10 mouse cellular contexts compared by ENCODE assay signal in the genomic region with DNA sequence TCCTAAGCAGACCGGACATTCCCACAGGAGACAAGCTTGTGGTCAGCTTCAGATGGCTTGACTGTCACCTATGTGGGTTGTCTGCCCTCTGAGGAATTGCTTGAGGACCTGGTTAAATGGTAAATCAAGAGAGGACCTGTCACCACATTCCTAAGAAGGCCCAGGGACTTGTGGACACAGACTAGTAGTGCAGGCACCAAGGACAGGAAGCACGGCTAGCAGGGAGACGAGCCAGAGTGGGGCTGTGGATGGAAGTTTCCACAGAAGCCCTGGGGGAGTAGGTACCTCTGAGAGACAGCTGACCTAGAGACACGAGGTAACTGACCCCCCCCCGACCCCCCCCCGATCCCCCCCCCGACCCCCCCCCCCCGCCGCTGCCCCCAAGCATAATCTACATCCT. TPM values are rescaled to one million over a fixed set of nuclear protein-coding genes. Genes with fewer than 3 reads are reported as not detected.
A peak's percentile ranks its signal among the peaks of the same experiment; 100 is the strongest.
DNase-seq lines count a peak whose midpoint lies in the region; ATAC-seq and TF ChIP-seq lines count a peak whose summit lies in the region.
"Had no signal": no experiment of that assay in that cellular context is flagged by ENCODE, and none has a peak within 500 bp of the region (broad histone marks: within the 10 kb centered on the region; RNA-seq: fewer than 3 reads in every experiment).

No protein-coding gene starts in this region.

- H3K4me3 ChIP-seq in heart, postnatal 0 days (ENCODE audit: low read depth, low read length) = no peak overlapping the region
- no peak overlapping the region for H3K4me3 ChIP-seq in forebrain, embryonic 13.5 days
- H3K4me3 ChIP-seq in midbrain, embryonic 13.5 days (replicated peaks) = no peak overlapping the region
- H3K4me3 ChIP-seq: erythroblast, embryonic 14.5 days; limb, embryonic 13.5 days had no signal

- no peak overlapping the region for H3K9ac ChIP-seq in heart, postnatal 0 days (replicated peaks; ENCODE audit: low read depth, low read length)
- no peak overlapping the region for H3K9ac ChIP-seq in forebrain, embryonic 13.5 days
- H3K9ac ChIP-seq in midbrain, embryonic 13.5 days (replicated peaks) = no peak overlapping the region
- H3K9ac ChIP-seq: limb, embryonic 13.5 days had no signal

- H3K4me1 ChIP-seq in heart, postnatal 0 days (ENCODE audit: control insufficient read depth, insufficient read depth) = peaks cover 27% of the 10 kb centered on the region; the same call in 1 of the 2 replicates
- peaks cover 42% of the 10 kb centered on the region for H3K4me1 ChIP-seq in forebrain, embryonic 13.5 days
- H3K4me1 ChIP-seq in midbrain, embryonic 13.5 days (replicated peaks) = peaks cover 41% of the 10 kb centered on the region

- TF ChIP-seq CTCF in heart, postnatal 0 days (IDR thresholded peaks at IDR 0.05; ENCODE audit: low read depth) = no peak

- intact Hi-C loops in heart, postnatal 36 days (cut with DNase I) = no loop called here

- no peaks in the 10 kb centered on the region for H3K36me3 ChIP-seq in heart, postnatal 0 days (replicated peaks; ENCODE audit: control insufficient read depth, insufficient read depth, low read length)
- H3K36me3 ChIP-seq in forebrain, embryonic 13.5 days (ENCODE audit: poor library complexity, severe bottlenecking) = 0 out of 2 replicates have a peak, but pooled peaks cover 4% of the 10 kb centered on the region
- H3K36me3 ChIP-seq in midbrain, embryonic 13.5 days = no peaks in the 10 kb centered on the region

- H3K27ac ChIP-seq in heart, postnatal 0 days (ENCODE audit: low read depth) = no peak overlapping the region
- H3K27ac ChIP-seq in forebrain, embryonic 13.5 days = peak overlapping the region; percentile 80
- peak overlapping the region; percentile 61 for H3K27ac ChIP-seq in midbrain, embryonic 13.5 days

- H3K4me2 ChIP-seq in heart, postnatal 0 days (ENCODE audit: low read depth, low read length) = no peak overlapping the region
- H3K4me2 ChIP-seq in forebrain, embryonic 13.5 days = no peak overlapping the region
- no peak overlapping the region for H3K4me2 ChIP-seq in midbrain, embryonic 13.5 days (replicated peaks)
- H3K4me2 ChIP-seq: limb, embryonic 13.5 days had no signal

- H3K27me3 ChIP-seq in heart, postnatal 0 days (ENCODE audit: control insufficient read depth, insufficient read depth, low read length) = no peaks in the 10 kb centered on the region
- no peaks in the 10 kb centered on the region for H3K27me3 ChIP-seq in forebrain, embryonic 13.5 days
- no peaks in the 10 kb centered on the region for H3K27me3 ChIP-seq in midbrain, embryonic 13.5 days
- H3K27me3 ChIP-seq: limb, embryonic 13.5 days had no signal

- no peak for DNase-seq in heart, postnatal 0 days (ENCODE audit: low spot score)
- DNase-seq in heart, postnatal 36 days = no peak
- peak; percentile 64 for DNase-seq in adrenal gland, adult 2 months
- no peak for DNase-seq in layer of hippocampus, adult 8-10 months (ENCODE audit: low spot score in 2 of 2)
- DNase-seq in right cerebral cortex, postnatal 36 days (ENCODE audit: low spot score in 2 of 2) = no peak

- H3K9me3 ChIP-seq in heart, postnatal 0 days (replicated peaks; ENCODE audit: control insufficient read depth, low read length) = no peaks in the 10 kb centered on the region
- no peaks in the 10 kb centered on the region for H3K9me3 ChIP-seq in forebrain, embryonic 13.5 days (replicated peaks)
- H3K9me3 ChIP-seq in midbrain, embryonic 13.5 days = no peaks in the 10 kb centered on the region
- H3K9me3 ChIP-seq: limb, embryonic 13.5 days had no signal

- peak; percentile 26; the same call in 1 of the 2 replicates for ATAC-seq in heart, postnatal 0 days (ENCODE audit: insufficient read depth, low read depth)
- no peak for ATAC-seq in forebrain, embryonic 13.5 days
- no peak for ATAC-seq in midbrain, embryonic 13.5 days
- no peak for ATAC-seq in monocyte, adult 5-6 weeks (replicated peaks; ENCODE audit: insufficient number of reproducible peaks, low FRiP score, low TSS enrichment, poor library complexity, severe bottlenecking)

- TF ChIP-seq EP300 in heart, postnatal 0 days (IDR thresholded peaks at IDR 0.05; ENCODE audit: low read depth) = no peak

- 24% methylated on average over 9 of the region's 9 CpGs for WGBS in heart, postnatal 0 days
- WGBS in forebrain, embryonic 13.5 days = 45% methylated on average over 5 of the region's 9 CpGs
- WGBS in midbrain, embryonic 13.5 days = 33% methylated on average over 9 of the region's 9 CpGs

RNA-seq across cellular contexts. Expression of a gene that starts 39.4 kb away (rescaled TPM):
- total RNA-seq in heart, postnatal 0 days (2014; rRNA removed; ENCODE audit: low replicate concordance) = 12.3 and 29.2 TPM in 2 replicates
- 2.6 TPM in 2 replicates for polyA plus RNA-seq in heart, postnatal 0 days (2015; fragmentation: Nextera tagmentation; extraction: Ambion mirVana)
- 1 to 10 TPM; 7.9 to 9.2 TPM for total RNA-seq in heart, postnatal 36 days (2021)
- 10 to 100 TPM; 44.5 to 48.6 TPM for total RNA-seq in adrenal gland, adult 2 months (2021)
- 65.2 and 72.1 TPM in 2 replicates for polyA plus RNA-seq in adrenal gland, adult 2 months (2012; rRNA removed)
- 15.5 and 18.4 TPM in 2 replicates for polyA plus RNA-seq in forebrain, embryonic 13.5 days (2015; fragmentation: Nextera tagmentation; extraction: Ambion mirVana)
- 18.8 and 19.4 TPM in 2 replicates for polyA plus RNA-seq in midbrain, embryonic 13.5 days (2015; fragmentation: Nextera tagmentation; extraction: Ambion mirVana)
- 0.10 TPM in 2 of 3 replicates, not detected in the other for total RNA-seq in monocyte, adult 5-6 weeks (2017)
- 10 to 100 TPM; 52.5 to 67.9 (median 57.9) TPM for total RNA-seq in layer of hippocampus, adult 8-10 months (2022)
